Mouse (Mus musculus) 3134 (cell line): Measurements from ENCODE around the gene Tcf7.

ENCODE experiments used
- DNase-seq: peaks from one replicate; pipeline ENCODE4 v3.0.0-alpha.2; 2011; ENCODE audit warnings: low spot score; ENCODE audit not compliant: insufficient read length; ENCODE audit errors: extremely low read depth

Gene Tcf7

DNA sequence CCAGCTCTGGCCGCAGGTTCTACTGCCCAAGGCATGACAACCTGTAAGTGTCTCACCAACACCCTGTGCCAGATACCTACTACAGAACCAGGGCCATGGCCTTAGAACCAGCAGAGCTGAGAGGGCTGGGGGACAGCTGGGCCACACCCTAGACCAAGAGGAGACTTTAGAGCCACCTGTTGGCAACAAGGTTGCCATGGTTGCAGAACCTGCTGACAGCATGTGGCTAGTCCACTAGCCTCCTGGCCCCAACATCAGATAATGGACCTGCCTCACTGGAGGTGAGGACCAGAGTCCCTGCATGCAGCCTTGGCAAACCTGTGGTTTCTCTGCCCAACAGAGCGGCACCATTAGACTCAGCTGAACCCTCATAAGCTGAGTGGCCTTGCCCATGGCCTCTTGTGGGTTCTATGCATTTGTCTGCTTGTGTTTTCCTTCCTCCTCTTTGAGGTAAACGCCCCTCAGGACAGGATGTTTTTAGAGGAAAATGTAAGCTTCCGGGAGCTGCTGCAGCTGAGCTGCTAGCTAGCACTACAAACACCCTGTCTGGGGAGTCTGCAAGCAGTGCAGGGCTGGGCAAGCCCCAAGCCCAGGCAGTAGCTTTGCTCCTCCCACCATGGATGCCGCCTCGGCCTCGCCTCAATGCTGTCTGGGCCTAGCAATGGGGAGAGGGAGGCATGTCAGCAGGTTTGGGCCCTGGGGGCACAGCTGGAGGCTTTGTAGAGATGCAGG is 14.5 kb downstream of the Tcf7 start:
- DNase-seq, result no peak

DNA sequence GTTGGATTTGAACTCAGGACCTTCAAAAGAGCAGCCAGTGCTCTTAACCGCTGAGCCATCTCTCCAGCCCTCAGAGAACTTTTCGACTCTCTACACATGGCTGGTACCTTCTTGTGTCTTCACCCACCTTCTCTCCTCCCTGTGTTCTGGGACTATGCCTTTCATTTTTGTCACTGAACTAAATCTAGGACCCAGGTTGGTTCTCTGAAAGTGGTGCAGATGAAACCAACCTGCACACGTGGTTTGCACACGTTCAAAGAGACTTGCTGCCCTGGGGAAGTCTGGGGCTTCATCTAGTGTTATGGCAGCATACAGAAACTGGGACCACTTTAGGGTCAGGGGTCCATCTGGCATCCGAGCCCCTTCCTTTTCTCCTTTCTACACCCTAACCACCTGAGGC is 15.5 kb downstream of the Tcf7 start:
- DNase-seq, result no peak

- no peak for DNase-seq
Measured at GRCm38 (mm10) chr11:52265616-52266307, 17.1 kb downstream of the Tcf7 start.

GRCm38 (mm10) chr11:52264871-52265270 is 17.9 kb downstream of the Tcf7 start:
- no peak for DNase-seq

DNA sequence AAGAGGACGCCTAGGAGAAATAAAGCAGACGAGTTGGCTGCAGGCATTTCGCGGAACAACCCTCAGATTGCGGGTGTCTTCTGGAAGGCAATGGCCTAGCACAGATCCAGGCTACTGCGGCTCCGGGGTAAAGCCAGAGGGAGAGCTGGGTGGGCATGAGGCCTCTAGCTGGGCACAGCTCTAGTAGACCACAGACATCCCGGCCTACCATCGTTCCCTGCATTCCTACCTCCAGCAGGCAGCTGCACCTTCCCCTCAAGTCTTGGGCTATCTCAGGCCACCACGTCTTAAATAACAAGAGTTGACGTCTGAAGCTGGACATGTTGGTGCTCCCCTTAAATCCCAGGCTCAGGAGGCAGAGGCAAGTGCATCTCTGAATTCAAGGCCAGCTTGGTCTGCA is 20.5 kb downstream of the Tcf7 start:
- no peak for DNase-seq

DNA sequence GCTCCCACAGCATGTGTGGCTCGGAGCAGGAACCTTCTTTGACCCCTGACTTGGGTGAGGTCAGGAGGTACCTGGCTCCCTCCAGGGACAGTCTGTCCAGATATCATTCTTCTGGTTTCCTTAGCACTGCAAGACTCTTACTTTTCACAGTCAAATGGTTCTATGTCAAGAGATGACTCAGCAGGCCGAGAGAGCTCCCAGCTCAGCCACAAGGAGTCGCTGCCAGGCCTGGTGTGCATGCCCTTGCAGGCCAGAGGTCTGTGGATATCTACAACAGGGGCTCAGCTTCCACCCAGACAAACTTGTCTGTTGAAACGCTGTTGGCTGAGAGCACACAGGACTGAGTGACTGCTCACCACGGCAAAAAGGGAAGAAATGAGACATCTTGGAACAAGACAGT is 20.9 kb downstream of the Tcf7 start:
- DNase-seq, result peak; percentile 70

GRCm38 (mm10) chr11:52260878-52261277 is 21.9 kb downstream of the Tcf7 start:
- DNase-seq, result peak; percentile 55

- no peak for DNase-seq
Measured at GRCm38 (mm10) chr11:52258711-52259110, 24.1 kb downstream of the Tcf7 start.

- no peak for DNase-seq
Measured at GRCm38 (mm10) chr11:52257376-52257775, 25.4 kb downstream of the Tcf7 start.

- DNase-seq, result no peak
Measured at GRCm38 (mm10) chr11:52255077-52255476, 27.7 kb downstream of the Tcf7 start.

- no peak for DNase-seq
Measured at GRCm38 (mm10) chr11:52253674-52254375, 29.0 kb downstream of the Tcf7 start.

DNA sequence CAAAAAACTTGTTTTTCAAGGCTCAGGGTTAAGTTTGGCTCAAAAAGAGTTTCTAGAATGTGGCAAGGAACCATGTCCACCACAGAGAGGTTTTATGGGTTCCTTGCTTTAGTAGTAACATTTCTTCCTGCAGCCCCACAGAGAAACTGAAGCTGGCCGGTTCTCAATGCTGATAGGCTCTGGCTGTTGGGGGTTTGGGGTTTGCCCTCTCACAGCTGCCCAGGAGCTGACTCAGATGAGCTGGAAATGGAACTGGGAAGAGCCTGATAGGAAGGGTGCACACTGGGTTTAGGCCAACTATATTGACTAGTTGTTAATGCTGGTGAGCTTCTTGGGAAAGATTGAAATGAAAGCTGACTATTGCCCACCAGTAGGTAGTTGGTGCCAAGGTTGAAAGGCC is 30.1 kb downstream of the Tcf7 start:
- DNase-seq, result no peak

GRCm38 (mm10) chr11:52251770-52252169 is 31.0 kb downstream of the Tcf7 start:
- DNase-seq, result no peak

DNA sequence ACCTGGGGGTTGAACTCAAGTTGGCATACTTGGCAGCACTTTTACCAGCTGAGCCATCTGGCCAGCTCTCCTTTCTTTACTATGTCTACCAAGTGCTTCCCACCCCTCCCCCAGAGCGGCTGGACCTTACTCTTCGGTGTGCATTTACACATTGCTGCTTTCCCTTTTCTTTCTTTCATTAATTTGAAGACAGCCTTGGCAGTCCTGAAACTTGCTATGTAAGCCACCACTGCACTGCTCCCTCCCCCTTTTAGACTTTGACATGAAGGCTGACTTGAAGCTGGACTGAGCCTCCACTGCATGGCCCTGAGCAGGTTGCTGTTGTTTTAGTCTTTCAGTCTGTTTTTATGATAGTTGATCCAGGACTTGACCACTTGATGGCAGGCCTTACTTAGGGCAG is 33.4 kb downstream of the Tcf7 start:
- no peak for DNase-seq

- DNase-seq, result no peak
Measured at GRCm38 (mm10) chr11:52240898-52241542, 41.8 kb downstream of the Tcf7 start.

DNA sequence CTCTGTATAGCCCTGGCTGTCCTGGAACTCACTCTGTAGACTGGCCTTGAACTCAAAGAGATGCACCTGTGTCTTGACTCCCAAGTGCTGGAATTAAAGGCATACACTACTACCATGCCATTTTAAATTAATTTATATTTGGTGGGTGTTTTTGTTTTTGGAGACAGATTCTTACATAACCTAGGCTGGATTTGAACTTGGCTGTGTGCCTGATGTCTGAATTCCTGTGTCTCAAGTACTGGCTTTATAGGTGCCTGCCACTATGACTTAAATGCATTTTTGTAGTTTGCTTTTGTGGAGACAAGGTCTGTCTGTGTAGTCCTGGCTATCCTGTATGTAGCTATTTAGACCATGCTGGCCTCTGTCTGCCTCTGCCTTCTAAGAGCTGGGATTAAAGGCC is 48.3 kb downstream of the Tcf7 start:
- DNase-seq, result no peak

DNA sequence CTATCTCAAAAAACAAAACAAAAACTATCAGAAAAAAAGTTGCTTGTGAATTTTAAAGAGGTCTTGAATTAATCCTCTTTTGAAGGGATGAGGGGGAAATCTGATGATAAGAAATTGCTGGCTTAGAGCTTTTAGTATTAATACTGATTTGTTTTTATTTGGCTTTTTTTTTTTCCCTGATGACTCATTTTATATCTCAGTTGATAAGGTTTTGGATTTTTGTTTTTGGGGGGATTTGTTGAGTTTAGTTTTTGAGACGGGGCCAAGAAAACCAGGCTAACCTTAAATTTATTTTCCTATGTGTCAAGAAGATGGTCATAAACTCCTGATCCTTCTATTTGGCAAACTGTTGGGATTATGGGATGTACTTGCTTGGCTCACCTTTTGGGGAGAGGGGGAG is 48.9 kb downstream of the Tcf7 start:
- DNase-seq, result no peak

- DNase-seq, result no peak
Measured at GRCm38 (mm10) chr11:52233043-52233653, 49.7 kb downstream of the Tcf7 start.

GRCm38 (mm10) chr11:52231606-52232541 is 50.9 kb downstream of the Tcf7 start, which contains the start of gene Skp1a:
Gene Skp1a, plus strand, starts transcription at chr11:52231995.
- peak; percentile 93 for DNase-seq

DNA sequence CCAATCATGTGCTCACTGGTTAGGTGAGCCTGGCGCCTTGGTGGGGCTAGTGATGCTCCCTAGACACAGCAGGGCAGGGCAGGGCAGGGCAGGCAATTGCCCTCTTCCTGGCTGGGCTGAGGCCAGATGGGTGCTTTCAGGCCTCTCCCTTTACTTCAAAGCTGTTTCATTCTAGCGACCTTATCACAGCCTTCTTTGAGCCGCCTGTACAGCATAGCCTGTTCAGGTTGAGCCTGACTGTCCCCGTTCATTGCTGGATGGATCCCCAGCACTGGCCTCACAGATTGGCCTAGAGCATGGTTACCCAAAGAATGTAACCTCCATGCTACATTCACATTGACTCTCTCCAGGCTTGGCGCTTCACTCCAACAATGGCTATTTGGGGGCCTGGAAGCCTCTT is 52.1 kb downstream of the Tcf7 start:
- no peak for DNase-seq
